Mouse (Mus musculus) lung, adult 2 months (tissue): ENCODE data around the gene Olfr1026.

Experiments
- CTCF ChIP-seq: fragments of 200-500 bp; IDR thresholded peaks from 2 replicates; pipeline ENCODE4 v1.5.1; 2011; ENCODE audit warnings: mild to moderate bottlenecking, low read length, control low read depth; ENCODE audit not compliant: insufficient read depth
- POLR2A ChIP-seq: fragments of 200-500 bp; IDR thresholded peaks from 2 replicates; pipeline ENCODE4 v1.6.1; 2011; ENCODE audit warnings: low read depth, mild to moderate bottlenecking, control low read depth, low read length, borderline replicate concordance; ENCODE audit errors: extremely low read depth

DNA sequence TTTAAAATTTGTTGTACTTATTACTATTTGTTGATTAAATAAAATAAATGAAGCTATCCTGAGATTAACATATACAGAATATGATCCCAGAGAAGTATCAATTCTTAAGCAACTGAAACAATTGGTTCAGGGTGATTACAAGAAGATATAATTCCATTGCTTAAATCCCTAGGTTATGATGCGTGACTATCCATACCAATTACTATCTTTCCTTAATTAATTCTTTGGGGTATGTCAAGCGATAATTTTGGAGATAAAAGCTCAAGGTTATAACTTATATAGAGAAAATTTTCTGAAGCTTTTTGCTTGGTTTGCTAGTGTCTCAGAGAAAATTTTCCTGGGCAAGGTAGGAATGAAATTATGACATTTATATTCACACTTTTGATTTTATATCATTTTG is 52.2 kb downstream of the Olfr1026 start, which contains the start of gene Olfr1029:
- no peak for TF ChIP-seq POLR2A
- TF ChIP-seq CTCF = no peak
